Mouse (Mus musculus): Measurements from ENCODE around the gene Acsm2.
"Not testable (repeated sequence)": the region's sequence is repeated elsewhere in the genome, so short reads cannot be mapped to it uniquely, and the experiment has no call there.

Acsm2 gene

GRCm38 (mm10) chr7:119562476-119562875 lies 8.3 kb downstream of the Acsm2 start:
- DNase-seq (ENCODE audit: low spot score in 2 of 2) = not testable (repeated sequence)

- DNase-seq (ENCODE audit: low spot score in 2 of 2) = no peak
Observed at GRCm38 (mm10) chr7:119594530-119595107, 40.5 kb downstream of the Acsm2 start.

GRCm38 (mm10) chr7:119595306-119595705 lies 41.2 kb downstream of the Acsm2 start:
- no peak for DNase-seq (ENCODE audit: low spot score in 2 of 2)

- DNase-seq (ENCODE audit: low spot score in 2 of 2) = no peak
Observed at GRCm38 (mm10) chr7:119596536-119596935, 42.4 kb downstream of the Acsm2 start.

GRCm38 (mm10) chr7:119601195-119601953 lies 47.2 kb downstream of the Acsm2 start:
- DNase-seq (ENCODE audit: low spot score in 2 of 2) = no peak

GRCm38 (mm10) chr7:119601954-119602317 lies 47.8 kb downstream of the Acsm2 start:
- DNase-seq (ENCODE audit: low spot score in 2 of 2) = no peak

GRCm38 (mm10) chr7:119604903-119605483 lies 50.9 kb downstream of the Acsm2 start:
- DNase-seq (ENCODE audit: low spot score in 2 of 2) = no peak

- no peak for DNase-seq (ENCODE audit: low spot score in 2 of 2)
Observed at GRCm38 (mm10) chr7:119605926-119606663, 52.0 kb downstream of the Acsm2 start.

- DNase-seq (ENCODE audit: low spot score in 2 of 2) = no peak
Observed at GRCm38 (mm10) chr7:119606664-119607076, 52.5 kb downstream of the Acsm2 start, which contains the start of gene Acsm1. Gene Acsm1 (plus strand): TSS chr7:119607026.

GRCm38 (mm10) chr7:119607796-119608515 lies 53.8 kb downstream of the Acsm2 start:
- no peak for DNase-seq (ENCODE audit: low spot score in 2 of 2)

- no peak for DNase-seq (ENCODE audit: low spot score in 2 of 2)
Observed at GRCm38 (mm10) chr7:119616531-119616930, 62.4 kb downstream of the Acsm2 start.

- no peak for DNase-seq (ENCODE audit: low spot score in 2 of 2)
Observed at GRCm38 (mm10) chr7:119617593-119617992, 63.5 kb downstream of the Acsm2 start.

GRCm38 (mm10) chr7:119618209-119618935 lies 64.2 kb downstream of the Acsm2 start:
- no peak for DNase-seq (ENCODE audit: low spot score in 2 of 2)

GRCm38 (mm10) chr7:119620157-119620556 lies 66.0 kb downstream of the Acsm2 start:
- no peak for DNase-seq (ENCODE audit: low spot score in 2 of 2)

- no peak for DNase-seq (ENCODE audit: low spot score in 2 of 2)
Observed at GRCm38 (mm10) chr7:119638773-119639172, 84.6 kb downstream of the Acsm2 start.

- no peak for DNase-seq (ENCODE audit: low spot score in 2 of 2)
Observed at GRCm38 (mm10) chr7:119642307-119642706, 88.2 kb downstream of the Acsm2 start.

Measured in frontal cortex, postnatal 25 days (tissue).